Mouse (Mus musculus) cerebellum, adult 9-10 months (tissue): ENCODE results near the gene Tmem128.

Experiments used
- DNase-seq: peaks from one replicate; pipeline ENCODE4 v3.0.0; 2022

The Tmem128 gene

DNA sequence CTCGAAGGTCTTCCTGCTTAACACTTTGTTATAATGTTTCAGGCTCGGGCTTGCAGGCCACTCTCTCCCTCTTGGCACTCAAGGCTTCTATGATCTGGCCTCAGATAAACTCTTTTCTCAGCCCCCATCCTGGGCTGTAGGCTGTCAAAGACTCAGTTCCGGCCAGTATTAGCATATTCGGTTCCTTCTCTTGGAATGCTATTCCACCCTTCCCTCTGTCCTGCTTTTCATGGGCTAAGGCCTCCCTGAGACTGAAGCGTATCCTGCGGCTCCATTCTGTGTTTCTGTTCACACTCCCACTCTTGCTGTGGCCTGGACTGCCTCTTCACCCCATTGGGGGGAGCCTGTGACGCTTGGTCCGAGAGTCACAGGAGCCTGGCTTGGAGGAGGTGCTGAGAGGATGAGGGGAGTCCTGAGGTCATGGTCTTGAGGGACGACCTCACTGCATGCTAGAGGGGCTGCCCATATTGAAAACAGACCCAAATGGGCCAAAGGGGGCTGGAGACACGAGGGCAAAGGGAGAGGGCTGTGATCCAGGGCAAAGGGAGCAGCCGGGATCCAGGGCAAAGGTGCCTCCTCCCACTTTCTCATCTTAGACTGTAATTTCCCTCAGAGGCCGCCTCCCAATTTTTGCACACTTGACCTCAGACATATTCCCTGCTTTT, 18.1 kb downstream of the Tmem128 start:
- DNase-seq, result no peak

DNA sequence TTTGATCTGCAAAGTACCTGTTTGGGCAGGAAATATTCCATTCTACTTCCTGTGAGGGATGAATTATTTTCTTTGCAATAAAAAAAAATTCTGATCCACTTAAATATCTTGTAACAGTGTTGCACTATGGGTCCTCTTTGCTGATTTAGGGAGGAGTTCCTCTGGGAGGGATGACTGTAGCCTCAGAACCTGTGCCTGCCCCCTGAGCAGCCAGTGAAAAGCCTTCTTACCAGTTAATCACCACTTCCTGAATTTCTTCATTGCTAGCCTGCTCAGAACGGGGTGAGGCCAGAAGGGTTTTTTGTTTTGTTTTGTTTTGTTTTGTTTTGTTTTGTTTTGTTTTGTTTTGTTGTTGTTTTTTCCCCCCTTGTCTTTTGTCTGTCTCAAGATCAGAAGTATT, 20.1 kb downstream of the Tmem128 start:
- DNase-seq, result no peak

DNA sequence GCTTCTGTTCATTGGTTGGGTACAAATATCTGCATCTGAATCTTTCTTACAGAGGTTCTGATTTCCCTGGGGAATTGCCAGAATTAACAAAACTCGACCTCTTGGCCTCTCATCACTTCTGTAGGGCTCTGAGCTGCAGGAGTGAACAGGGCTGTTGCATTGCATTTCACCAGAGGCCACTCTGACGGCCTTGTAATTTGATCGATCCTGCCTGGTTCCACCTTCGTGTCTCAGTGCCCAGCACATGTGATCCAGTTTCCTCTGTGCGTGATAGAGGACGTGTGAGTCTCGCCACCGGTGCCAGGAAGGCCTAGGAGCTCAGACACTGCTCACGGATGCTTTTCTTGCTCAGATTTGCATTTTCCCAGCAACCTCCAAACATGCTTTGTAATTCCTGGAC, 25.7 kb downstream of the Tmem128 start:
- DNase-seq, result no peak

DNA sequence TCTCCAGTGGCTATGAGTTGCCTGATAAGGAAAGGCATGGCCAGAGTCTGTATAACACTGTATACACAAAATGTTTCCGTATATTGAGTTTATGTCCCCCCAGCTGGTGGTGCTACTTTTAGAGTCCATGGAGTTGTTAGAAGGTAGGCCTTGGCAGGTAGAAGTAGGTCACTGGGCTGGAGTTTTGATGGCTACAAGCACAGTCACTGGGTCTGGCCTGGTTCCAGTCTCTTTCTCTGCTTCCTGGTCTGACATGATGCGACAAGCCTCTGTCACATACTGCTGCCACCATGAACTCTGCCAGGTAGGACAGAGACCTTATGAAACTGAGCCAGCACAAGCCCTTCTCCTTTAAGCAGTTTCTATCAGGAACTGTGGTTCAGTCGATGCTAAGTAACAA, 28.5 kb downstream of the Tmem128 start:
- DNase-seq, result no peak

DNA sequence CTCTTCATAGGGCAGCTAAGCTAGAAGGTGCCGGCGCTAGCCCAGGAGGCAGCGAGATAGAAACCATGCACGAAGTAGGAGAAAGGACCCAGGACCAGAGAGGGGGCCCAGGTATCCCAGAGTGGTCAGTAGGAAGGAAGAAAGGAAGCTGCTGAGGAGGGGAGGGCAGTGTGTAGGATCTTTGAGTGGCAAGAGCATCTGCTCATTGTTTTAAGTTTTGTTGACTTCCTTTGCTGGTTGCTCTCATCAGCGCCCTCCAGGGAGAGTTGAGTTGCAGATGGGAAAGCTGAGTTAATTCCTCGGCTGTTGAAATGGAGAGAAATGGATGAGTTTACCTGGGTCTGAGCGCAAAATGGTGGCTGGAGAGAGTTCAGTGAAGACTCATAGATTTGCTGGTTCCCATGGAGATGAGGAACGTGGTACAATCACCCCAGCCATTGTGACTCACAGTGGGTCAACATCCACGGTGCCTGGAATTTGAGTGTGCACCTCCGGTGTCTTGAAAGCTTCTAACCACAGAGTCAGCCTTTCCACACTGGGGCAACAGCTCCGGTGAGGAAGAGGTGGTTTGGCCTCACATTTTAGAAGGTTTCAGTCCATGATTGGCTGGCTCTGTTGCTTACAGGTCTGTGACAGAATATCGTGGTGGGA, 41.9 kb downstream of the Tmem128 start:
- no peak for DNase-seq

DNA sequence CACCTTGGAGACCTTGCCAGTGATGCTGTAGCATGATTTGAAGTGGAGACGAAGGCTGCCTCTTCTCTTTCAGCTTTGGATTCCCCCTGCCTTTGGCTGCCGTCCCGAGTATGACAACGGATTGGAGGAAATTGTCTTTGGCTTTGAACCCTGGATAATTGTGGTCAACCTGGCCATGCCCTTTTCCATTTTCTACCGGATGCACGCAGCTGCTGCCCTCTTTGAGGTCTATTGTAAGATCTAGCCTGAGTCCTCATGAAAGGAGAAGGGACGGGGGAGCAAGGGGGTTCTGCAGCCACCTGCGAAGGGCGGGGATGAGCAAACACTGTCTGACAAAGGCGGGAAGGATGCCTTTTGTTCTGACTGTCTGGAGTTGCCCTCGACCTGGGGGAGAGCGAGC, 42.7 kb downstream of the Tmem128 start:
- no peak for DNase-seq

DNA sequence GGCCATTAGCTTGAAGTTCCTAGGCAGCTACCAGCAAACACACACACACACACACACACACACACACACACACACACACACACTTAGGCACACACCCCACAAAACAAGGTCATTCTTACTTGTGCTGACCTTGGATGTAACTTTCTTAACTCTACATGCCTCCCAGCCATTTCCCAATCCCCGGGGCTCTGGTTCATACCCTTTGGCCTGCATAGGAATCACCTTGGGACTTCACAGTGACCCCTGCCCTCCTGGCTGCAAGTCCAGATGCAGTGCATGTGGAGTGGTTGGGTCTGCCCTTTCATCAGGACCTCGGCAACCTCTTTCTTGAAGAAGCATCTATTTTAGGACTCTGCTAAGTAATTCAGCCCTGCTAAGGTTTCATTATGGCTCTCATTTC, 45.3 kb downstream of the Tmem128 start:
- no peak for DNase-seq

DNA sequence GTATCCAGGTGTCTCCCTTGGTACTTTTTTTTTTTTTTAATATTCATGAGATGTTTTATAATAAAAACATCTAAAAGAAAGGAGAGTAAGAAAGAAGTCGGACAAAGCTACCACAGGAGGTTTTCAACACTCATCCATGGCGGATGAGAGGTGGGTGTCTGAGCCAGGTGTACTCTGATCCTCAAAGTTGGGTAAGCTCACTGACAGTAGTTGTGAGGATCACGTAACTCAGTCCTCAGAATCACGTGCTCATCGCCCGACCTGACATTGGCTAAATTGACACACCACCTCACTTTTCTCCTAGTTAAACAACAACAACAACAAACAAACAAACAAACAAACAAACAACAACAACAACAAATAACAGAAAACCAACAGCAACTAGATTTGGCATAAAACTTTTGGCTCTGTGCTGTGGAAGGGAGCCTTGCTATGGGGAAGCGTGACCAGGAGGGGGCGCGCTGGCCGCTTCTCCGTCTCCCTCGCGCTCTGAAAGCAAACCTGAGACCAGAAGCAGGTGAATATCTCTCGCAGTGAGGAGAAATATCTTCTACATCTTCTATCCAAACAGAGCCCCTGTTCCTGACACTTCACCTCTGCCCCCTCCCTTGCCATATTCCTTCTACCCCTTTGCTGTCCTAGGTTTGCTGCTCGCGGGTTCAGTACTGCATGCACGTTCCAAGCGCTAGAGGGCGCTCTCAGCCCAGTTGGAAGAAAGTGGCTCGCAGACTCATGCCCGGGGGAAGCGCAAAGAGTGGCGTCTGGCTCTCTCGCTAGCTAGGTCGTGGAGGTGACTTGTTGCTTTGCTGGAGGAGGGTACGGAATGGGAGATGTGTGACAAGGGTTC, 47.5 kb downstream of the Tmem128 start:
- peak; percentile 91 for DNase-seq

DNA sequence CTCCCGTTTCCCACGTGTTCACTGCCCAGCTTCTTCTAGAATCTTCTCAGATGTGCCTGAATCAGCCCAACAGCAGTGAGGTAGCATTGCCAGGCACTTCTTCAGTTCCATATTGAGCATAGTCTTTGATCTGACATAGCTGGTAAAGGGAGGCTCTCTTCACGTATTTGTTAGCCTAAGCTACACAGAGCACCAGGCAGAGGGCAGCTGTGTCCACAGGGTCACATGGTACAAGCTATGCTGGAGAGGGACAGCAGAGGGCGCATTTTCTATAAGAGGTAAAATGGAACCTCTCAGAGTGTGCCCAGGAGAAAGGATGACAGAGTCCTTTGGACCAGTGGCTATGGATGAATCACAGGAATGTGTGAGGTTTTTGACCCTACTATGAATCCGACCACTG, 48.9 kb downstream of the Tmem128 start:
- DNase-seq, result peak; percentile 63

DNA sequence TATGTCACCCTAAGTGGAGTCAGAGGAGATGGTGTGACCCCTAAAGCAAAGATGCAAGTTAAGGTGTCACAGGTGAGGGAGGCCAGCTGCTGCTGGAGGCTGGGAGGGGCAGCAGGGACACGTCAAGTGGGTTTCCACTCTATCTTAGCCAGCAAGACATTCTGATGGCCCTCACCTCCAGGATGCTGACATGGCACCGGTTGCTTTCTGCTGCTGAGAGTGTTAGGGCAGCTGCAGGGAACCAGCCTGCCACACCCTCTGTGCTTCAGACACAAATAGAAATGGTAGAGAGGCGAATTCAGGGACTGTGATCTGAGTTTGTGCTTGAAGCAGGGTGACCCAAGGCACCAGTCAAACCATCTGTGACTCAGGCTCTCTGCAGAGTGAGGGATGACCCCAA, 49.8 kb downstream of the Tmem128 start:
- no peak for DNase-seq
